Mouse (Mus musculus) forebrain, embryonic 16.5 days (tissue): Measurements from ENCODE around the gene Cnot11. TPM values are rescaled to one million over a fixed set of nuclear protein-coding genes. Genes with fewer than 3 reads are reported as not detected.

Experiments
- ATAC-seq: fragments of 200-750 bp; cut with Nextera tagmentation; 2 replicates; pipeline ENCODE4 v1.8.0; 2017; ENCODE audit warnings: mild to moderate bottlenecking, moderate library complexity
- H3K27ac ChIP-seq: fragments of 300-500 bp; sonication (generic); 2 replicates; pipeline ENCODE4 v1.5.1; 2014; ENCODE audit warnings: low read length, control low read depth
- H3K27me3 ChIP-seq: fragments of 300-500 bp; sonication (generic); replicated peaks from 2 replicates; pipeline ENCODE4 v1.6.1; 2014; ENCODE audit warnings: low read length; ENCODE audit not compliant: control insufficient read depth, insufficient read depth
- H3K36me3 ChIP-seq: fragments of 300-500 bp; sonication (generic); 2 replicates; pipeline ENCODE4 v1.6.1; 2014; ENCODE audit not compliant: control insufficient read depth, insufficient read depth
- H3K4me1 ChIP-seq: fragments of 300-500 bp; sonication (generic); replicated peaks from 2 replicates; pipeline ENCODE4 v1.6.1; 2014; ENCODE audit warnings: low read length; ENCODE audit not compliant: control insufficient read depth, insufficient read depth
- H3K4me2 ChIP-seq: fragments of 300-500 bp; sonication (generic); 2 replicates; pipeline ENCODE4 v1.6.1; 2014; ENCODE audit warnings: mild to moderate bottlenecking, low read length, control low read depth
- H3K4me3 ChIP-seq: fragments of 300-500 bp; sonication (generic); replicated peaks from 2 replicates; pipeline ENCODE4 v1.5.1; 2014; ENCODE audit warnings: mild to moderate bottlenecking, low read length, control low read depth
- H3K9ac ChIP-seq: fragments of 300-500 bp; sonication (generic); replicated peaks from 2 replicates; pipeline ENCODE4 v1.6.1; 2014; ENCODE audit warnings: low read depth, low read length, control low read depth
- H3K9me3 ChIP-seq: fragments of 300-500 bp; sonication (generic); 2 replicates; pipeline ENCODE4 v1.6.1; 2016; ENCODE audit warnings: low read length; ENCODE audit not compliant: control insufficient read depth
- WGBS: fragments of 180-500 bp; shearing (Covaris S2); extraction: QIAGEN DNeasy Blood & Tissue Kit; methylation state at CpG from one replicate; pipeline ENCODE4 v1.1.7; 2014; 5-methylcytosine and 5-hydroxymethylcytosine counted together
- polyA plus RNA-seq: library from polyadenylated mRNA; unstranded; fragments of >200 nt; fragmentation: Nextera tagmentation; extraction: Ambion mirVana; gene quantifications from 2 replicates; pipeline ENCODE4 v1.2.1, GENCODE M21; 2015

The Cnot11 gene
- 11.9 and 13.7 TPM in 2 replicates for polyA plus RNA-seq

DNA sequence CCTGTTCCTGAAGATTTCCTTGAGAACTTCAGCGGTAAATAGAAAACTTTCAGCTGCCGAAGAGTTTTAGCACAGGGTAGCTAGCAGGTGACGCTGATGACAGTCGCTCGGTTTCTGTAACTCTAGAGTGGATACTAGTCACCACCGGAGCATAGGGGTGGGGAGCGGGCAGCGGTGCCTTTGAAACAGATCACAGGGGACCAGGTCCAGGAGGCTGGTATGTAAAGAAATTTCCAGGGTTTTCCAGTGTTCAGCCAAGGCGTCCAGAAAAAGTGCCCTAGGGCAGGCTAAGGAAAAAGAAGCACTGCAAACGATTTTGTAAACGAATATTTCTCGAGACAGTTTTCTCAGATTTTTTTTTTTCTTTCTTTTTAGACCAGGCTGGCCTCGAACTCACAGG is at the start of gene Cnot11:
TSS of gene Cnot11 (plus strand) at position 162 of the 400 bp plus-strand sequence.
- WGBS, result 35% methylated on average over 13 of the region's 13 CpGs
- Histone ChIP-seq H3K27me3 (no peaks in the 10 kb centered on the region), H3K9ac (peak within 1 kb of the TSS; percentile 98), H3K4me3 (peak within 1 kb of the TSS; percentile 99), H3K4me1 (peaks cover 22% of the 10 kb centered on the region), H3K9me3 (no peaks in the 10 kb centered on the region), H3K4me2 (peak within 1 kb of the TSS; percentile 94), H3K36me3 (peaks cover 16% of the 10 kb centered on the region), H3K27ac (peak within 1 kb of the TSS; percentile 89)
- ATAC-seq, result no peak

DNA sequence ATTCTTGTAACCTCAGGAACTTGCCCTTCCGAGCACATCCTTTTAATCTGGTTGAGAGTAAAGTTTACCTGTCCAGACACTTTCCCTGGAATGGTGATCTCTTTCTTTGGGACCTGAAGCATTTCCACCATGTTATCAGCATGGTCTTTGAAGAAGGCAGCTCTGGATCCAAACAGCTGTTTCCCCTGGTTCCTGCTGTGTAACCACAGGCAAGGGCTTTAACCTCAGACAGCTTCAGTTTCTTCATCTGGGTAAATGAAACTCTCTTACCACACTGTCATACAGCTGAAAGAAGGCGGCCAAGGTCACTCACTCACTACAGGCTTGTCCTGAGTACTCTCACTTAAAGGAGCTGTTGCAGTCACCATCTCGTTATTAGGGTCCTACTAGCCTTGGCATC is 47.4 kb upstream of the Cnot11 start:
- Histone ChIP-seq H3K27me3 (no peaks in the 10 kb centered on the region), H3K27ac (no peak overlapping the region), H3K9me3 (no peaks in the 10 kb centered on the region), H3K4me1 (peaks cover 4% of the 10 kb centered on the region), H3K36me3 (no peaks in the 10 kb centered on the region), H3K9ac (no peak overlapping the region), H3K4me2 (no peak overlapping the region), H3K4me3 (no peak overlapping the region)
- 70% methylated on average over 3 of the region's 3 CpGs for WGBS
- no peak for ATAC-seq

DNA sequence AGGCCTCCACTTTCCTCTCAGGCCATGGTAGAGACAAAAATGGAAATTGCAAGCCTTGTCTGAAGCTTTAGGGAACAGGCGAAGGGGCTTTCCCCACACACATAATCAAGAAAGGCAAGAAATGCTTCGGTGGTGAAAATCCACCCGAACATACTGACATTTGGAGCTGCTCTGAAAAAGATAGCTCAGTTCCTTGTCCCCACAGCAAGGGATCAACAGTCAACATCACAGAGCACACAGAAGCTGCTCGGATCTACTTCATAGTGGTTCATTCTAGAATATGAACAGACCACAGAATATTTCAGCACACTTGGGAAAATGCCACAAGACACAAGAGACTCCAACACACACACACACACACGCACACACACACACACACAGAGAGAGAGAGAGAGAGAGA is 41.6 kb upstream of the Cnot11 start:
- Histone ChIP-seq H3K27ac (no peak overlapping the region), H3K9ac (no peak overlapping the region), H3K4me2 (no peak overlapping the region), H3K4me1 (no peaks in the 10 kb centered on the region), H3K4me3 (no peak overlapping the region), H3K36me3 (no peaks in the 10 kb centered on the region), H3K27me3 (no peaks in the 10 kb centered on the region), H3K9me3 (peaks cover 6% of the 10 kb centered on the region)
- 97% methylated on average over 5 of the region's 5 CpGs for WGBS
- no peak for ATAC-seq

DNA sequence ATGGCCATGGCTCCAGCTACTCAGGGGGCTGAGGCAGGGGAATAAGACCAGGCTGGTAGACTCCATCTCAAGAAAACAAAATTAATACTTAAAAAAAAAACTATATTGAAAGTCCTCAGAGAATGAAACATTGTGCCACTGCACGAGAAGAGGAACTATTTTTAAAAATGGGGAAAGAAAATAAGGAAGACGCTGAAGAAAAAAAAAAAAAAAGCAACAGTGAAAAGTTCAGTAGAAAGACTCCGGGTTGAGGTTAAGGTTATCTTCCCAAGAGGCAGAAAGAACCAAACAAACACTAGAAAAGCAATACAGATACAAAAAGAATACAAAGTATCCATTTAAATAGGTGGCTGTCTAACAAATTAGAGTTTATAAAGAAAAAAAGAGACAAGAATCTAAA is 41.1 kb upstream of the Cnot11 start:
- H3K27ac ChIP-seq, result no peak overlapping the region
- no peaks in the 10 kb centered on the region for H3K27me3 ChIP-seq
- WGBS, result 78% methylated on average over 3 of the region's 3 CpGs

DNA sequence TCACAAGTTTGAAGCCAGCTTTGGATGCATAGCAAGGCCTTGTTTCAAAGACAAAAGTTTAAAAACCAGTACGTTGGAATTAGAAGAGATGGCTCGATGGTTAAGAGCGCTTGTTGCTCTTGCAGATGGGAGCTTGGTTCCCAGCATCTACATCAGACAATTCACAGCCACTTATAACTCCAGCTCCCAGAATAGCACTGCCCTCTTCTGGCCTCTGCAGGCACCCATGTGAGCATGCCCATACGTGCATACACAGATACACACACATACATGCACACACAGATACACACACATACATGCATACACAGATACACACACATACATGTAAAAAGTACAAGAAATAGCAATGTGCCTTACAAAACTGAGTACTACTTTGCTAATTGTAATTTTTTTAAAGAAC is 37.8 kb upstream of the Cnot11 start:
- no peak for ATAC-seq
- WGBS, result 94% methylated on average over 4 of the region's 4 CpGs
- H3K36me3 ChIP-seq, result no peaks in the 10 kb centered on the region
- H3K27me3 ChIP-seq, result no peaks in the 10 kb centered on the region
- no peak overlapping the region for H3K4me2 ChIP-seq
- no peak overlapping the region for H3K27ac ChIP-seq
- no peak overlapping the region for H3K4me3 ChIP-seq
- no peak overlapping the region for H3K9ac ChIP-seq
- H3K4me1 ChIP-seq, result no peaks in the 10 kb centered on the region
- peaks cover 6% of the 10 kb centered on the region for H3K9me3 ChIP-seq

More for the DNA sequence above, 41.1 kb upstream of the Cnot11 start:
- no peak for ATAC-seq
- Histone ChIP-seq H3K4me3 (no peak overlapping the region), H3K4me2 (no peak overlapping the region), H3K9ac (no peak overlapping the region), H3K4me1 (no peaks in the 10 kb centered on the region), H3K36me3 (no peaks in the 10 kb centered on the region), H3K9me3 (peaks cover 6% of the 10 kb centered on the region)

DNA sequence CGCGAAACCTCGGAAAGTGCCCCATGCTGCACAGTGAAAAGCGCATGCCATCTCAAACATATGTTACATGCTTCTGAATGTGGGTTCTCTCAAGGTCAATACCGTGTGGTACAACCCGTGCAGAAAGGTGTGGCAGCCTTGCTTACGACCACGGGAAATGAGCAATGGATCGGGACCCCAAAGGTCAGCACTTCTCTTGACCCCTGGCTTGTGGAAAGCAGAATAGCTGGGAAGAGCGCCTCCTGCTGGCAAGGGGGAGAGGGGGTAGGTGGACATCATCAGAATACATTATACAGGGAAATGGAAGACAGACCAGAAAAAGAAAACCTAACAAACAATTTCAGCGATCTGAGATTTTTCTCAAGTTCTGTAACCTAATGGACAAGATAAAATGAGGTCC is 37.0 kb upstream of the Cnot11 start:
- H3K36me3 ChIP-seq, result no peaks in the 10 kb centered on the region
- no peak for ATAC-seq
- H3K4me3 ChIP-seq, result no peak overlapping the region
- H3K4me2 ChIP-seq, result no peak overlapping the region
- H3K9ac ChIP-seq, result no peak overlapping the region
- H3K27me3 ChIP-seq, result no peaks in the 10 kb centered on the region
- no peaks in the 10 kb centered on the region for H3K4me1 ChIP-seq
- no peak overlapping the region for H3K27ac ChIP-seq
- 91% methylated on average over 11 of the region's 11 CpGs for WGBS
- H3K9me3 ChIP-seq, result peaks cover 6% of the 10 kb centered on the region

DNA sequence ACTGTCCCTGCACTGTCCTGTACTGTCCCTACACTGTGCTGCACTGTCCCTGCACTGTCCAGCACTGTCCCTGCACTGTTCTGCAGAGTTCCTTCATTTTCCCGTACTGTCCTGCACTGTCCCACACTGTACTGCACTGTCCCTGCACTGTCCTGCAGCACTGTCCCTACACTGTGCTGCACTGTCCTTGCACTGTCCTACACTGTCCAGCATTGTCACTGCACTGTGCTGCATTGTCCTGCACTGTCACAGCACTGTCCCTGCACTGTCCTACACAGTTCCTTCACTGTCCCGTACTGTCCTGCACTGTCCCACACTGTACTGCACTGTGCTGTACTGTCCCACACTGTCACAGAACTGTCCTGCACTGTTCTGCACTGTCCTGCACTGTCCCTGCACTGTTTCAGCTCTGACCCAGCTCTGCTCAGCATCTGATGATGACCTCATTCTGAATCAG is 35.3 kb upstream of the Cnot11 start:
- no peak overlapping the region for H3K4me3 ChIP-seq
- no peak overlapping the region for H3K27ac ChIP-seq
- H3K27me3 ChIP-seq, result no peaks in the 10 kb centered on the region
- peaks cover 6% of the 10 kb centered on the region for H3K9me3 ChIP-seq
- ATAC-seq, result no peak
- H3K4me1 ChIP-seq, result no peaks in the 10 kb centered on the region
- no peak overlapping the region for H3K9ac ChIP-seq
- no peaks in the 10 kb centered on the region for H3K36me3 ChIP-seq
- WGBS, result 90% methylated on average over 2 of the region's 2 CpGs
- no peak overlapping the region for H3K4me2 ChIP-seq

DNA sequence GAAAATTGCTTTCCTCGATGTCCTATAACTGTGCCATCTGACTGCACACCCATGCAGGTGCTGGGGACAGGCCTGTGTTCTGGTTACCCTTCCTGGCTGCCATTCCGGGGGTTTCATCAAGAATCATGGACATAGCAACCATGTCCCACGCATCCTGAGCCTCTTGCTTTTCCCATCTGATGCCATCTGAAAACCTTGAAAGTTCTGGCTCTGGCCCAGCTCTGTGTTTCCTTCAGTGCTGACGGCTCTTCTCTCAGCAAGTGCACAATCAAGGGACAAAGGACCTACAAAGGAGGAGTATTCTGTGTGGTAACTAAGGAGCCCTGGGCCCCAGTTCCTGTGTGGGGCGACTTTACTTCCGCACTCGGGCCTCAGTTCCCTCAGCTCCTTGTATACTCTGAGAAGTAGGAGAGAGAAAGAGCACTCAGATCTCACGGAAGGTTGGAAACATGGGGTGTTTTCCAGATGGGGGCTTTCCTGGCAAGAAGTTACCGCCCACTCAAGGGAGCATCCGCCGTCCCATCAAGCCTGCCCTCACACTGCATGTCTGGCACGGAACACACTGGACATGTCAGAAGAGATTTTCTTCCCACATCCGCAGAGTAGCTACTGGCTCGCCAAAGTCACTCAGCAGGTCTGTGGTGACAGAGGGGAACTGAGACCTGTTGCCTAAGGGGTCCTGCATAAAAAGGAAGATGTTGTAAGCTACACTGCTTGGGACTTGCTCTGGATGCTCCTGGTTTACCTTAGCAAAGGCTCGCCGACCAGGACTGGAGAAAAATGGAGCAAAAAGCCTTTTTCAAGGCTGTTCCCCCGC is 31.8 kb upstream of the Cnot11 start:
- 80% methylated on average over 17 of the region's 17 CpGs for WGBS
- Histone ChIP-seq H3K4me2 (no peak overlapping the region), H3K4me3 (no peak overlapping the region), H3K36me3 (no peaks in the 10 kb centered on the region), H3K4me1 (no peaks in the 10 kb centered on the region), H3K27ac (no peak overlapping the region), H3K27me3 (no peaks in the 10 kb centered on the region), H3K9ac (no peak overlapping the region), H3K9me3 (no peaks in the 10 kb centered on the region)
- ATAC-seq, result no peak

DNA sequence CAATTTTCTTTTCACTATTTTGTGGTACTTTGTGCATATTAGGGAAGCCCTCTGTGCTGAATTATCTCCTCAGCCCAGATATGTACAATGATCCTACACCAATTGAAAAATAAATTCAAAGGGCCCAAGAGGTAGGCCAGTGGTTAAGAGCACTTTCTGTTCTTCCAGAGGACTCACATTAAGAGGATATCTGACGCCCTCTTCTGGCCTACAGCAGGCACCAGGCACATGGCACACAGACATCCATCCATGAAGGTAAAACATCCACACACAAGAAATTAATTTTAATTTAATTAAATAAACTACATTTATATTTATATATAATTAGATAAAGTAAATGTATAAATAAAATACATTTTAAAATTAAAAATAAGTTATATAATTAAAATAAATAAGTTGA is 30.5 kb upstream of the Cnot11 start:
- Histone ChIP-seq H3K36me3 (no peaks in the 10 kb centered on the region), H3K4me3 (no peak overlapping the region), H3K9me3 (no peaks in the 10 kb centered on the region), H3K4me2 (no peak overlapping the region), H3K9ac (no peak overlapping the region), H3K27me3 (no peaks in the 10 kb centered on the region), H3K4me1 (no peaks in the 10 kb centered on the region), H3K27ac (no peak overlapping the region)
- 11% methylated on average over 1 of the region's 1 CpGs for WGBS
- ATAC-seq, result no peak
